Mouse (Mus musculus) midbrain, embryonic 12.5 days (tissue): Measurements from ENCODE around the gene Fut4. TPM values are rescaled to one million over a fixed set of nuclear protein-coding genes. Genes with fewer than 3 reads are reported as not detected.
"Not testable (repeated sequence)": the region's sequence is repeated elsewhere in the genome, so short reads cannot be mapped to it uniquely, and the experiment has no call there.

Source experiments
- ATAC-seq: fragments of 200-750 bp; cut with Nextera tagmentation; 2 replicates; pipeline ENCODE4 v1.8.0; 2017; ENCODE audit warnings: low read depth, moderate TSS enrichment, moderate library complexity; ENCODE audit not compliant: low FRiP score
- H3K27ac ChIP-seq: fragments of 300-500 bp; sonication (generic); replicated peaks from 2 replicates; pipeline ENCODE4 v1.5.1; 2016; ENCODE audit warnings: mild to moderate bottlenecking
- H3K27me3 ChIP-seq: fragments of 300-500 bp; sonication (generic); 2 replicates; pipeline ENCODE4 v1.6.1; 2016; ENCODE audit warnings: mild to moderate bottlenecking
- H3K36me3 ChIP-seq: fragments of 300-500 bp; sonication (generic); 2 replicates; pipeline ENCODE4 v1.6.1; 2016
- H3K4me1 ChIP-seq: fragments of 300-500 bp; sonication (generic); 2 replicates; pipeline ENCODE4 v1.6.1; 2016
- H3K4me2 ChIP-seq: fragments of 300-500 bp; sonication (generic); replicated peaks from 2 replicates; pipeline ENCODE4 v1.6.1; 2016; ENCODE audit warnings: mild to moderate bottlenecking, moderate library complexity
- H3K4me3 ChIP-seq: fragments of 300-500 bp; sonication (generic); 2 replicates; pipeline ENCODE4 v1.5.1; 2016; ENCODE audit warnings: mild to moderate bottlenecking
- H3K9ac ChIP-seq: fragments of 300-500 bp; sonication (generic); replicated peaks from 2 replicates; pipeline ENCODE4 v1.6.1; 2016; ENCODE audit warnings: mild to moderate bottlenecking, moderate library complexity
- H3K9me3 ChIP-seq: fragments of 300-500 bp; sonication (generic); 2 replicates; pipeline ENCODE4 v1.6.1; 2016; ENCODE audit warnings: mild to moderate bottlenecking
- WGBS: fragments of 180-500 bp; shearing (Covaris S2); methylation state at CpG from one replicate; pipeline ENCODE4 v1.1.7; 2016; 5-methylcytosine and 5-hydroxymethylcytosine counted together
- polyA plus RNA-seq: library from polyadenylated mRNA; unstranded; fragments of >200 nt; fragmentation: Nextera tagmentation; extraction: Ambion mirVana; gene quantifications from 2 replicates; pipeline ENCODE4 v1.2.1, GENCODE M21; 2016

Fut4 gene
- polyA plus RNA-seq, 1 experiment from 2014 or later: 1.2 TPM

GRCm38 (mm10) chr9:14721610-14722009, 30.6 kb downstream of the Fut4 start:
- Histone ChIP-seq H3K4me1 (no peaks in the 10 kb centered on the region), H3K36me3 (no peaks in the 10 kb centered on the region), H3K9me3 (no peaks in the 10 kb centered on the region), H3K9ac (no peak overlapping the region), H3K4me3 (no peak overlapping the region), H3K4me2 (no peak overlapping the region), H3K27me3 (peaks cover 31% of the 10 kb centered on the region), H3K27ac (no peak overlapping the region)
- 83% methylated on average over 5 of the region's 5 CpGs for WGBS
- ATAC-seq: no peak

GRCm38 (mm10) chr9:14720384-14720783, 31.8 kb downstream of the Fut4 start:
- H3K27ac ChIP-seq: no peak overlapping the region
- H3K4me1 ChIP-seq: 0 out of 2 replicates have a peak, but pooled peaks cover under 1% of the 10 kb centered on the region
- H3K4me3 ChIP-seq: no peak overlapping the region
- H3K36me3 ChIP-seq: no peaks in the 10 kb centered on the region
- peaks cover 25% of the 10 kb centered on the region for H3K27me3 ChIP-seq
- H3K9me3 ChIP-seq: no peaks in the 10 kb centered on the region
- H3K9ac ChIP-seq: no peak overlapping the region
- no peak overlapping the region for H3K4me2 ChIP-seq
- no peak for ATAC-seq
- WGBS: 78% methylated on average over 2 of the region's 2 CpGs

- Histone ChIP-seq H3K27me3 (peaks cover 15% of the 10 kb centered on the region), H3K4me3 (no peak overlapping the region), H3K9me3 (no peaks in the 10 kb centered on the region), H3K9ac (no peak overlapping the region), H3K27ac (no peak overlapping the region), H3K4me1 (0 out of 2 replicates have a peak, but pooled peaks cover 3% of the 10 kb centered on the region), H3K36me3 (no peaks in the 10 kb centered on the region), H3K4me2 (no peak overlapping the region)
- no peak for ATAC-seq
Observed at GRCm38 (mm10) chr9:14718332-14718691, 33.9 kb downstream of the Fut4 start.

- H3K27me3 ChIP-seq: peaks cover 15% of the 10 kb centered on the region
- H3K9me3 ChIP-seq: no peaks in the 10 kb centered on the region
- no peaks in the 10 kb centered on the region for H3K36me3 ChIP-seq
- H3K4me3 ChIP-seq: no peak overlapping the region
- WGBS: 49% methylated on average over 14 of the region's 14 CpGs
- ATAC-seq: no peak
- 0 out of 2 replicates have a peak, but pooled peaks cover 3% of the 10 kb centered on the region for H3K4me1 ChIP-seq
- no peak overlapping the region for H3K27ac ChIP-seq
- no peak overlapping the region for H3K9ac ChIP-seq
- H3K4me2 ChIP-seq: no peak overlapping the region
Observed at GRCm38 (mm10) chr9:14717689-14718331, 34.4 kb downstream of the Fut4 start.

- WGBS: 94% methylated on average over 14 of the region's 15 CpGs
- Histone ChIP-seq H3K27me3 (no peaks in the 10 kb centered on the region), H3K36me3 (no peaks in the 10 kb centered on the region), H3K4me3 (no peak overlapping the region), H3K4me2 (no peak overlapping the region), H3K27ac (no peak overlapping the region), H3K4me1 (0 out of 2 replicates have a peak, but pooled peaks cover 3% of the 10 kb centered on the region), H3K9ac (no peak overlapping the region), H3K9me3 (no peaks in the 10 kb centered on the region)
- ATAC-seq: no peak
Observed at GRCm38 (mm10) chr9:14715258-14715657, 36.9 kb downstream of the Fut4 start.

GRCm38 (mm10) chr9:14710910-14711309, 41.3 kb downstream of the Fut4 start:
- Histone ChIP-seq H3K4me3 (no peak overlapping the region), H3K9me3 (no peaks in the 10 kb centered on the region), H3K9ac (no peak overlapping the region), H3K36me3 (no peaks in the 10 kb centered on the region), H3K4me1 (0 out of 2 replicates have a peak, but pooled peaks cover 3% of the 10 kb centered on the region), H3K27me3 (no peaks in the 10 kb centered on the region), H3K4me2 (no peak overlapping the region), H3K27ac (no peak overlapping the region)
- no peak for ATAC-seq
- 94% methylated on average over 3 of the region's 3 CpGs for WGBS

GRCm38 (mm10) chr9:14705321-14706162, 46.7 kb downstream of the Fut4 start:
- Histone ChIP-seq H3K4me1 (no peaks in the 10 kb centered on the region), H3K4me3 (no peak overlapping the region), H3K27ac (no peak overlapping the region), H3K9me3 (no peaks in the 10 kb centered on the region), H3K9ac (no peak overlapping the region), H3K27me3 (no peaks in the 10 kb centered on the region), H3K36me3 (no peaks in the 10 kb centered on the region), H3K4me2 (no peak overlapping the region)
- ATAC-seq: no peak
- WGBS: 81% methylated on average over 13 of the region's 13 CpGs

GRCm38 (mm10) chr9:14700795-14701194, 51.4 kb downstream of the Fut4 start:
- H3K9me3 ChIP-seq, H3K27ac ChIP-seq, H3K9ac ChIP-seq, H3K4me3 ChIP-seq, H3K27me3 ChIP-seq, H3K4me1 ChIP-seq, ATAC-seq, H3K36me3 ChIP-seq, H3K4me2 ChIP-seq: not testable (repeated sequence)
- 97% methylated on average over 1 of the region's 1 CpGs for whole genome bisulfite sequencing

GRCm38 (mm10) chr9:14699288-14699640, 52.9 kb downstream of the Fut4 start:
- no peaks in the 10 kb centered on the region for H3K36me3 ChIP-seq
- H3K27ac ChIP-seq: no peak overlapping the region
- H3K4me3 ChIP-seq: no peak overlapping the region
- no peak overlapping the region for H3K9ac ChIP-seq
- H3K4me2 ChIP-seq: no peak overlapping the region
- ATAC-seq: no peak
- H3K4me1 ChIP-seq: no peaks in the 10 kb centered on the region
- no peaks in the 10 kb centered on the region for H3K27me3 ChIP-seq
- no peaks in the 10 kb centered on the region for H3K9me3 ChIP-seq
- WGBS: 48% methylated on average over 7 of the region's 7 CpGs

GRCm38 (mm10) chr9:14698582-14699287, 53.5 kb downstream of the Fut4 start:
- H3K27me3 ChIP-seq: no peaks in the 10 kb centered on the region
- peak; percentile 90 for ATAC-seq
- H3K27ac ChIP-seq: no peak overlapping the region
- no peak overlapping the region for H3K4me2 ChIP-seq
- no peaks in the 10 kb centered on the region for H3K4me1 ChIP-seq
- no peaks in the 10 kb centered on the region for H3K36me3 ChIP-seq
- H3K4me3 ChIP-seq: no peak overlapping the region
- H3K9me3 ChIP-seq: no peaks in the 10 kb centered on the region
- WGBS: 50% methylated on average over 10 of the region's 12 CpGs
- no peak overlapping the region for H3K9ac ChIP-seq
